Comparison of ENCODE assay signal across 17 mouse cellular contexts in genomic region chr2:33629641-33630040, GRCm38 (mm10). TPM values are rescaled to one million over a fixed set of nuclear protein-coding genes. Genes with fewer than 3 reads are reported as not detected.
DNase-seq lines count a peak whose midpoint lies in the region; ATAC-seq and TF ChIP-seq lines count a peak whose summit lies in the region.
"Had no signal": no experiment of that assay in that cellular context is flagged by ENCODE, and none has a peak within 500 bp of the region (broad histone marks: within the 10 kb centered on the region; RNA-seq: fewer than 3 reads in every experiment).

No protein-coding gene starts in this region.

- H3K27ac ChIP-seq in kidney, postnatal 0 days, result peak overlapping the region; percentile 31; the same call in 1 of the 2 replicates
- H3K27ac ChIP-seq in hindbrain, embryonic 12.5 days, result peak overlapping the region; percentile 52
- H3K27ac ChIP-seq in limb, embryonic 12.5 days, result peak overlapping the region; percentile 93
- H3K27ac ChIP-seq in neural tube, embryonic 14.5 days (ENCODE audit: low read depth, low read length), result no peak overlapping the region
- H3K27ac ChIP-seq: heart, embryonic 10.5 days; left cerebral cortex, adult 2 months; liver, embryonic 13.5 days had no signal

- no peak overlapping the region for H3K4me2 ChIP-seq in kidney, postnatal 0 days (ENCODE audit: low read length)
- peak overlapping the region; percentile 48 for H3K4me2 ChIP-seq in hindbrain, embryonic 12.5 days (replicated peaks)
- H3K4me2 ChIP-seq in limb, embryonic 12.5 days, result peak overlapping the region; percentile 74
- H3K4me2 ChIP-seq in neural tube, embryonic 14.5 days (ENCODE audit: low read depth, low read length), result peak overlapping the region; percentile 55
- H3K4me2 ChIP-seq: liver, embryonic 13.5 days had no signal

- H3K4me3 ChIP-seq in kidney, postnatal 0 days (replicated peaks; ENCODE audit: low read depth, low read length), result no peak overlapping the region
- no peak overlapping the region for H3K4me3 ChIP-seq in hindbrain, embryonic 12.5 days
- H3K4me3 ChIP-seq in limb, embryonic 12.5 days (replicated peaks), result peak overlapping the region; percentile 44
- peak overlapping the region; percentile 21; the same call in 1 of the 2 replicates for H3K4me3 ChIP-seq in neural tube, embryonic 14.5 days (ENCODE audit: low read depth, low read length)
- H3K4me3 ChIP-seq: heart, embryonic 10.5 days; left cerebral cortex, adult 2 months; liver, embryonic 13.5 days had no signal

- no peak for TF ChIP-seq CTCF in kidney, postnatal 0 days (IDR thresholded peaks at IDR 0.05; ENCODE audit: low read depth)

- no peak for ATAC-seq in kidney, postnatal 0 days (replicated peaks; ENCODE audit: low FRiP score, low read depth)
- ATAC-seq in hindbrain, embryonic 12.5 days (ENCODE audit: low FRiP score), result no peak
- ATAC-seq in limb, embryonic 12.5 days (ENCODE audit: insufficient number of reproducible peaks, insufficient read depth, low FRiP score, low TSS enrichment, low read depth), result no peak
- no peak for ATAC-seq in neural tube, embryonic 14.5 days (ENCODE audit: low read depth)
- ATAC-seq: intestine, embryonic 16.5 days had no signal

- peaks cover 65% of the 10 kb centered on the region for H3K27me3 ChIP-seq in kidney, postnatal 0 days (ENCODE audit: insufficient read depth, low read length)
- peaks cover 97% of the 10 kb centered on the region for H3K27me3 ChIP-seq in hindbrain, embryonic 12.5 days
- peaks cover 94% of the 10 kb centered on the region for H3K27me3 ChIP-seq in limb, embryonic 12.5 days
- peaks cover 47% of the 10 kb centered on the region for H3K27me3 ChIP-seq in neural tube, embryonic 14.5 days (ENCODE audit: control insufficient read depth, insufficient read depth, low read length)

- H3K4me1 ChIP-seq in kidney, postnatal 0 days (replicated peaks; ENCODE audit: insufficient read depth, low read length), result peaks cover 26% of the 10 kb centered on the region
- H3K4me1 ChIP-seq in hindbrain, embryonic 12.5 days, result peaks cover 48% of the 10 kb centered on the region
- H3K4me1 ChIP-seq in limb, embryonic 12.5 days (replicated peaks), result peaks cover 96% of the 10 kb centered on the region
- H3K4me1 ChIP-seq in neural tube, embryonic 14.5 days (ENCODE audit: control insufficient read depth, insufficient read depth, low read length), result peaks cover 19% of the 10 kb centered on the region
- H3K4me1 ChIP-seq: liver, embryonic 13.5 days had no signal

- no peak overlapping the region for H3K9ac ChIP-seq in kidney, postnatal 0 days (ENCODE audit: low read depth, low read length)
- peak overlapping the region; percentile 23; the same call in 1 of the 2 replicates for H3K9ac ChIP-seq in hindbrain, embryonic 12.5 days
- peak overlapping the region; percentile 86 for H3K9ac ChIP-seq in limb, embryonic 12.5 days (replicated peaks)
- peak overlapping the region; percentile 53; the same call in 1 of the 2 replicates for H3K9ac ChIP-seq in neural tube, embryonic 14.5 days (replicated peaks; ENCODE audit: low read depth, low read length)
- H3K9ac ChIP-seq: liver, embryonic 13.5 days had no signal

- WGBS in kidney, postnatal 0 days, result 19% methylated on average over 6 of the region's 6 CpGs
- WGBS in hindbrain, embryonic 12.5 days, result 4% methylated on average over 6 of the region's 6 CpGs
- 9% methylated on average over 6 of the region's 6 CpGs for WGBS in limb, embryonic 12.5 days
- WGBS in neural tube, embryonic 14.5 days, result 7% methylated on average over 6 of the region's 6 CpGs

- no peak for DNase-seq in kidney, postnatal 0 days (ENCODE audit: low spot score)
- DNase-seq in kidney, adult 18-20 months, result no peak
- no peak for DNase-seq in urinary bladder, postnatal 25 days (ENCODE audit: low spot score)
- no peak for DNase-seq in heart, adult 11 months
- DNase-seq: adrenal gland, postnatal 10 days; cerebellum, adult 8-10 months; gastrocnemius, postnatal 14 days; liver, embryonic 13.5 days had no signal

- H3K9me3 ChIP-seq in kidney, postnatal 0 days (replicated peaks; ENCODE audit: low read length), result no peaks in the 10 kb centered on the region
- no peaks in the 10 kb centered on the region for H3K9me3 ChIP-seq in hindbrain, embryonic 12.5 days (replicated peaks)
- H3K9me3 ChIP-seq in limb, embryonic 12.5 days, result no peaks in the 10 kb centered on the region
- no peaks in the 10 kb centered on the region for H3K9me3 ChIP-seq in neural tube, embryonic 14.5 days (ENCODE audit: control insufficient read depth, low read length)
- H3K9me3 ChIP-seq: heart, embryonic 10.5 days; liver, embryonic 13.5 days had no signal

- H3K36me3 ChIP-seq in kidney, postnatal 0 days (ENCODE audit: insufficient read depth, low read length), result no peaks in the 10 kb centered on the region
- H3K36me3 ChIP-seq in hindbrain, embryonic 12.5 days, result no peaks in the 10 kb centered on the region
- H3K36me3 ChIP-seq in limb, embryonic 12.5 days, result peaks cover 6% of the 10 kb centered on the region; the same call in 1 of the 2 replicates
- H3K36me3 ChIP-seq in neural tube, embryonic 14.5 days (ENCODE audit: control insufficient read depth, insufficient read depth, low read length), result no peaks in the 10 kb centered on the region
- H3K36me3 ChIP-seq: heart, embryonic 10.5 days; liver, embryonic 13.5 days had no signal

RNA-seq across cellular contexts. Expression of gene Lmx1b, which starts 10.7 kb away (rescaled TPM):
- polyA plus RNA-seq in kidney, postnatal 0 days (2015; fragmentation: Nextera tagmentation; extraction: Ambion mirVana), result 0.82 and 0.88 TPM in 2 replicates
- polyA plus RNA-seq in hindbrain, embryonic 12.5 days (2016; fragmentation: Nextera tagmentation; extraction: Ambion mirVana), result 5.0 and 5.6 TPM in 2 replicates
- polyA plus RNA-seq in limb, embryonic 12.5 days (2016; fragmentation: Nextera tagmentation; extraction: Ambion mirVana), result 8.6 and 9.9 TPM in 2 replicates
- polyA plus RNA-seq in neural tube, embryonic 14.5 days (2014; fragmentation: Nextera tagmentation; extraction: Ambion mirVana), result 13.1 and 16.3 TPM in 2 replicates
- polyA plus RNA-seq: intestine, embryonic 16.5 days; liver, embryonic 13.5 days; lung, embryonic 16.5 days; spleen, adult 2 months; stomach, embryonic 16.5 days had no signal

Comparison
In these comparisons a context has a peak if more than half of its experiments do, and no peak if none do; other contexts are left out.
1. H3K4me3 ChIP-seq: peak in limb, embryonic 12.5 days (single experiment) and neural tube, embryonic 14.5 days (single experiment); none in kidney, postnatal 0 days (single experiment) and hindbrain, embryonic 12.5 days (single experiment).